Mouse (Mus musculus) left cerebral cortex, adult 18-20 months (tissue): ENCODE measurements around the gene 5430403G16Rik. TPM values are rescaled to one million over a fixed set of nuclear protein-coding genes. Genes with fewer than 3 reads are reported as not detected.
"Not testable (repeated sequence)": the region's sequence is repeated elsewhere in the genome, so short reads cannot be mapped to it uniquely, and the experiment has no call there.

Experiments used
- DNase-seq, 2 experiments: peaks; one replicate each; pipeline ENCODE4 v3.0.0; 2021 to 2022; ENCODE audit warnings: low spot score in 2 of 2, mixed read lengths in 1 of 2
- long read RNA-seq, 2 experiments: library from polyadenylated mRNA; stranded (forward); transcript quantifications; one replicate each; pipeline ENCODE4 v2.0.0; 2021
- total RNA-seq, 2 experiments: library from RNA; stranded (reverse); gene quantifications; 2 replicates each; pipeline ENCODE4 v1.2.3; 2021

Gene 5430403G16Rik
- 1 to 10 TPM; 2.6 to 2.7 TPM for total RNA-seq
- long read RNA-seq, experiment 1, partial matches to known transcripts = 0 of 1 reads
- long read RNA-seq, experiment 1, other reads (novel, unspliced or antisense) = 0 of 1 reads
- long read RNA-seq, experiment 2, partial matches to known transcripts = 0 of 2 reads
- long read RNA-seq, experiment 2, other reads (novel, unspliced or antisense) = 2 of 2 reads

- peak; percentile 67 to 78 for DNase-seq
Measured at GRCm38 (mm10) chr5:109690537-109691201, at the start of gene 5430403G16Rik. Gene 5430403G16Rik (minus strand): TSS chr5:109691041.

DNA sequence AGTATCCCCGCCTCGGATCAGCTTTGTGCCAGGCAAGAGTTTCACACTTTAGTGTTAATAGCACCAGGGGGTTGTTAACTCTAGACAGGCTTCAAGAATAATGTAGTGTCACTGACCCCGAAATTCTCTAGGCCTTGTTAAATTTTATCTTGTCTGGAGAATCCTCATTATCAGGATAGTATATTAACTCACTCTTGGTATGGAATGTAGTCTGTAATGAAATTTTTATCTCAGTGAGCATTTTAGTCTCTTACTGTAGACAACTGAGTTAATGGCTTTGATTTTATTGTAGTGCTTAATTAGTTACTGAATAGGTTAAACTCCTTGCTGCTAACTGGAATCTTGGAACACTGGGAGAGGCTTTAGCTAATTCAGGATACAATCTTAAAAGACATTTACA, 26.5 kb upstream of the 5430403G16Rik start:
- not testable (repeated sequence) for DNase-seq

- not testable (repeated sequence) for DNase-seq
Measured at GRCm38 (mm10) chr5:109691205-109691965, 544 bp upstream of the 5430403G16Rik start.

DNA sequence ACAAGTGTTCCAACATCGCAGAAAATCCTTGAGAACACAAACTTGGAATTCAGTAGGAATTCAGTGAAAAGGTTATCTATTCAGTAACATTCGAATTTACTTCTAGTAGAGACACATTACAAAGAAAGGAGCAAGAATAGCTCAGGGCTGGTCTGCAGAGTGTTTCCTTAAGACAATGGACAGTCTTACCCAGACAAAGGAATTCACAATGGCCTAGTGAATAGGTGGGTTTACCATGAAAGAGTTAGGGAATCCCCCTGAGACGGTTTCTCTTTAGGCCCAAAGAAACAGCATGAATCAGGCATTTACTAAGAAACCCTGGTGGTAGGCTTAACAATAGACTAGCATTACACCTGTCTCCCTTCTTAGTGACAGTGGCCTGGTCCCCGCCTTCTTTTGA, 7.9 kb downstream of the 5430403G16Rik start:
- DNase-seq = no peak

Other genes with a start within 250 kb of the 5430403G16Rik start
- gene Crlf2, start 132.0 kb downstream of the 5430403G16Rik start, total RNA-seq = 10 to 100 TPM; 33.1 to 39.1 TPM
- 1 to 10 TPM; 3.4 to 4.4 TPM for gene 4930522L14Rik, start 60.8 kb upstream of the 5430403G16Rik start, total RNA-seq
- 10 to 100 TPM; 32.3 to 34.4 TPM for gene Gm15446, start 232.4 kb upstream of the 5430403G16Rik start, total RNA-seq